25 mouse cellular contexts compared by ENCODE assay signal in the genomic region with DNA sequence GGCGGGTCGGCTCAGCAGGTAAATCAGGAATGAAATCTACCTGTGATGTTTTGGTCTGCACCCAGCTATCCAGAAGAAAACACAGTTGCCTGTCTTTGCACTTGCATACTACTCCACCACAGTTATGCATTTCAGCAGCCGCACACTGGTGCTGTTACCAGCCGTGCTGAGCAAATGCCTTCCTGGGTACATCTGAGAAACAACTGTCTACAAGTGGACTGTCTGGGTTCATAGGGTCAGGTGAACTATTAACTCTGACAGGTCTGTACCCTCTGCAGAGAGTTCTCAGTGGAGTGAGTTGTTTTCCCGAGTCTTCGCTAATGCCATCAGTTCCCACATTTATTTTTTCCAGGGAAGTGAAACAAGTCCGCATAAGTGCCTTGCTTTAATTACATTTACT. TPM values are rescaled to one million over a fixed set of nuclear protein-coding genes. Genes with fewer than 3 reads are reported as not detected.
DNase-seq lines count a peak whose midpoint lies in the region; ATAC-seq lines count a peak whose summit lies in the region.
"Had no signal": no experiment of that assay in that cellular context is flagged by ENCODE, and none has a peak within 500 bp of the region (broad histone marks: within the 10 kb centered on the region; RNA-seq: fewer than 3 reads in every experiment).

No protein-coding gene starts in this region.

- 72% methylated on average over 7 of the region's 7 CpGs for WGBS in kidney, embryonic 15.5 days
- WGBS in liver, embryonic 13.5 days (ENCODE audit: insufficient replicate concordance), result 70% methylated on average over 7 of the region's 7 CpGs

- no peaks in the 10 kb centered on the region for H3K36me3 ChIP-seq in kidney, embryonic 15.5 days
- no peaks in the 10 kb centered on the region for H3K36me3 ChIP-seq in liver, embryonic 13.5 days
- H3K36me3 ChIP-seq: embryonic facial prominence, embryonic 12.5 days had no signal

- no peak overlapping the region for H3K4me3 ChIP-seq in kidney, embryonic 15.5 days (replicated peaks)
- H3K4me3 ChIP-seq in liver, embryonic 13.5 days (replicated peaks), result no peak overlapping the region
- H3K4me3 ChIP-seq: embryonic facial prominence, embryonic 12.5 days; hindbrain, embryonic 13.5 days; layer of hippocampus, adult 2 months; limb, embryonic 10.5 days; midbrain, embryonic 10.5 days; myocyte; neural tube, embryonic 13.5 days had no signal

- H3K4me2 ChIP-seq in kidney, embryonic 15.5 days, result no peak overlapping the region
- H3K4me2 ChIP-seq in liver, embryonic 13.5 days, result no peak overlapping the region
- H3K4me2 ChIP-seq: embryonic facial prominence, embryonic 12.5 days; hindbrain, embryonic 13.5 days; neural tube, embryonic 13.5 days had no signal

- H3K27ac ChIP-seq in kidney, embryonic 15.5 days, result no peak overlapping the region
- H3K27ac ChIP-seq in liver, embryonic 13.5 days, result peak overlapping the region; percentile 41
- H3K27ac ChIP-seq: embryonic facial prominence, embryonic 12.5 days; hindbrain, embryonic 13.5 days; layer of hippocampus, adult 2 months; limb, embryonic 10.5 days; midbrain, embryonic 10.5 days; neural tube, embryonic 13.5 days had no signal

- no peaks in the 10 kb centered on the region for H3K27me3 ChIP-seq in kidney, embryonic 15.5 days
- no peaks in the 10 kb centered on the region for H3K27me3 ChIP-seq in liver, embryonic 13.5 days
- H3K27me3 ChIP-seq: embryonic facial prominence, embryonic 12.5 days; hindbrain, embryonic 13.5 days; neural tube, embryonic 13.5 days had no signal

- H3K9ac ChIP-seq in kidney, embryonic 15.5 days, result no peak overlapping the region
- no peak overlapping the region for H3K9ac ChIP-seq in liver, embryonic 13.5 days
- H3K9ac ChIP-seq: embryonic facial prominence, embryonic 12.5 days; hindbrain, embryonic 13.5 days; neural tube, embryonic 13.5 days had no signal

- intact Hi-C loops in heart, postnatal 10 days (cut with DNase I), result no loop called here

- peaks cover 17% of the 10 kb centered on the region for H3K4me1 ChIP-seq in kidney, embryonic 15.5 days
- H3K4me1 ChIP-seq in liver, embryonic 13.5 days (replicated peaks), result peaks cover 29% of the 10 kb centered on the region

- ATAC-seq in kidney, embryonic 15.5 days (replicated peaks; ENCODE audit: low FRiP score), result peak; percentile 73; the same call in 1 of the 2 replicates
- ATAC-seq in liver, embryonic 13.5 days (ENCODE audit: low read depth), result peak; percentile 64
- ATAC-seq: CD4-positive, CD25-positive, alpha-beta regulatory T cell, adult 4 months; inflammation-experienced regulatory T-cells, adult 6 months; midbrain, embryonic 16.5 days had no signal

- peak; percentile 24 for DNase-seq in kidney, adult 18-20 months
- no peak for DNase-seq in kidney, postnatal 4 days
- no peak for DNase-seq in liver, embryonic 13.5 days
- DNase-seq in adrenal gland, adult 2 months, result no peak
- DNase-seq in heart, postnatal 10 days, result no peak
- DNase-seq in embryo, embryonic 9.5 days (ENCODE audit: extremely low spot score), result no peak
- DNase-seq: cerebellum, adult 11 months; cerebellum, adult 9-11 months; heart, postnatal 36 days; lung, adult 18-20 months; lung, postnatal 10 days; right cerebral cortex, adult 18-20 months; right cerebral cortex, postnatal 4 days; thymus, postnatal 36 days had no signal

- no peaks in the 10 kb centered on the region for H3K9me3 ChIP-seq in kidney, embryonic 15.5 days (replicated peaks)
- no peaks in the 10 kb centered on the region for H3K9me3 ChIP-seq in liver, embryonic 13.5 days (replicated peaks)
- H3K9me3 ChIP-seq: embryonic facial prominence, embryonic 12.5 days; hindbrain, embryonic 13.5 days; limb, embryonic 10.5 days; neural tube, embryonic 13.5 days had no signal

RNA-seq across cellular contexts. Expression of a gene that starts 17.7 kb away (rescaled TPM):
- 16.1 and 18.4 TPM in 2 replicates for polyA plus RNA-seq in kidney, embryonic 15.5 days (2015; fragmentation: Nextera tagmentation; extraction: Ambion mirVana)
- polyA plus RNA-seq in liver, embryonic 13.5 days (2015; fragmentation: Nextera tagmentation; extraction: Ambion mirVana), result 5.0 and 6.7 TPM in 2 replicates
- 10 to 100 TPM; 36.2 to 69.2 TPM for total RNA-seq in adrenal gland, adult 2 months (2021)
- polyA plus RNA-seq in adrenal gland, adult 2 months (2012; rRNA removed), result 0.81 and 0.95 TPM in 2 replicates
- total RNA-seq in heart, postnatal 10 days (2021), result 10 to 100 TPM; 10.8 to 14.7 TPM
